Mouse (Mus musculus): Measurements from ENCODE around the gene Cox5a.

DNA sequence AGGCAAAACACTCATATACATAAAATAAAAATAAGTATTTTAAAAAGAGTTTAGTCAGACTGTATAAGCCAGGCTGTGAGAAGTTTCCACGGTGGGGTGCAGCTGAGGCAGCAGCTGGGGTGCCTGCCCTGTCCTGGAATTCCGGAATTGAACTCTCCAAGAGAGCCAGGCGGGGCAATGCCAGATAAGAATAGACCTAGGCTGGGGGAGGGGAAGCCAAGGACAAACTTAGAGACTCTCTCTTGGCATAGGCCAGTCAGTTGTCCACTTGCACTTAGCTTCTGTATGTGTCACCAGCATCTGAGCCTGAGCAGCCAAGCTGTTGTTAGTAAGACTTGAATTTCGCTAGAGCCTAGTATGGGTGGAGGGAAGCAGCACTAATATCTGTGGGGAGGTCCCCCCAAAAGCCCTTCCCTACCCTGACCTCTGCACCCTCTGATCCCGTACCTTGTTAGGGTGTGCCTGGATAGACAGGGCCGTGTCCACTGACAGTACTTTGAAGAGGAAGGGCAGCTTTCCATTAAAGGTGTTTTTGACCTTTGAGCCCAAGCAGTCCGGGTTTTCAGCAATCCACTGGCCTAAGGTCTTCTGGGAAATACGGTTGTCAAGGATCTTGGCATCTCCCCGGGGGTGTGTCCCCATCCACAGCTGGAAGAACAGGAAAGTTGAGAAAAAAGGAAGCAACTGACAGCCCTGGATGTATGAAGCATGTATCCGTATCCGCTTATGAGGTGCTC lies 29.2 kb downstream of the Cox5a start:
- no peak for TF ChIP-seq POLR2A (IDR thresholded peaks at IDR 0.05; ENCODE audit: extremely low read depth, insufficient read depth, low read length)
- no peak for TF ChIP-seq CTCF (IDR thresholded peaks at IDR 0.05; ENCODE audit: extremely low read depth, insufficient read depth, low read length)

All from cortical plate, adult 2 months (tissue).